Mouse (Mus musculus): ENCODE data around the gene Ifi27.
"Not testable (repeated sequence)": the region's sequence is repeated elsewhere in the genome, so short reads cannot be mapped to it uniquely, and the experiment has no call there.

Ifi27 gene

GRCm38 (mm10) chr12:103433986-103434731 lies at the start of gene Ifi27:
TSS of gene Ifi27 (plus strand) at chr12:103434211.
- no peak for DNase-seq (ENCODE audit: low spot score in 2 of 2)

GRCm38 (mm10) chr12:103388505-103389347 lies 45.3 kb upstream of the Ifi27 start, which contains the start of gene Otub2:
TSS of gene Otub2 (plus strand) at chr12:103388682.
- peak; percentile 94 to 98 for DNase-seq (ENCODE audit: low spot score in 2 of 2)

DNA sequence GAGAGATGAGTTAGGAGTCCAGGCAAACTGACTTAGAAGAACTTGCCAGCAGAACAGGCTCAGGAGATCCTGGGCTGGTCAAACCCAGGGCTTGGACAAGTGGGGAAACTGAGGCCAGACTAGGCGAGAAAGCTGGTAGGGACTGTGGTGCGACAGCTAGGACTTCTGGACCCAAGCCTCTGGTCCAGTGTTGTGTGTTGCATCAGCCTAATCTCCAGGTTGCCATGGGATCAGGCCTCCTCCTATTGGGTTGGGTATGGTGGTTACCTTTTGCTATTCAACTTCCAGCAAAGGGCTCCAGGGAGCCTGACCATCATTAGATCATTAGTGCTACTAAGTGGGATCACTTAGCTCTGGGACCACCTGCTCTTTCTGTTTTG lies 44.7 kb upstream of the Ifi27 start:
- DNase-seq (ENCODE audit: low spot score in 2 of 2): no peak

- no peak for DNase-seq (ENCODE audit: low spot score in 2 of 2)
Measured at GRCm38 (mm10) chr12:103389982-103390381, 44.0 kb upstream of the Ifi27 start.

- DNase-seq (ENCODE audit: low spot score in 2 of 2): no peak
Measured at GRCm38 (mm10) chr12:103391098-103391497, 42.9 kb upstream of the Ifi27 start.

- DNase-seq (ENCODE audit: low spot score in 2 of 2): no peak
Measured at GRCm38 (mm10) chr12:103393528-103393927, 40.5 kb upstream of the Ifi27 start.

DNA sequence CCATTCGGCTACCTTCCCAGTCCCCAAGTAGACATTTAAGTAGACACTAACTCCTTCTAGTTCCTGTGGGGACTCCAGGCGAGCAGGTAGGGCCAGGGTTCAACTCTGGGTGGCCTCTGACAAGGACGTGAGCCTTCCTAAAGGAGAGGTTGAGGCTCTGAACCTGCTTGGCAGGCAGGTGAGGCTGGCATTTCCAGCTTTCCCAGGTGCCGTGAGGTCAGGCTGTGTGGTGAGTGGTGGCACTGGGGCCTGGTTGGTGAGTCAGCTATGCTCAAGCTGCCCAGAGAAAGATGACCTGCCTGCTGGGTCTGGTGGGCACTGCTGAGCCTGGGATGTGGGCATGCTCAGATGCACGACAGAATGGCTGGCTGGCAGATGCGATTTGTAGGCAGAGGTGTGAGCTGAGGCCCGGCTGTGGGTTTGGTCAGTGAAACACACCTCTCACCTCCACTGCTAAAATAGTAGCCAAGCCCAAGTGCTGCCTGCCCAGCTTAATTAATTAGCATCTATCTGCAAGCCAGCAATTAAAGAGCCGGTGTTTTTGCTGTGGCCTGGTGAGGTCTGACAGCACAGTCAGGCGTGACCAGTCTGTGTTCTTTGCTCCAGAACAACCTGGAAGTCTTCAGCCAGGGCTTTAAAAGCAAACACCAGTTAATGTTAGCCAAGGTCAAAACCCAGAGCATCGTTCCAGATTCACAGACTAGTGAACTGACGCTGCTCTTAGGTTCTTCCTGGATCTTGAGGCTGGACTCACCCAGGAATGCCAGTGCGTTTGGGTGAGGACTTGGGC lies 38.3 kb upstream of the Ifi27 start:
- DNase-seq (ENCODE audit: low spot score in 2 of 2): no peak

DNA sequence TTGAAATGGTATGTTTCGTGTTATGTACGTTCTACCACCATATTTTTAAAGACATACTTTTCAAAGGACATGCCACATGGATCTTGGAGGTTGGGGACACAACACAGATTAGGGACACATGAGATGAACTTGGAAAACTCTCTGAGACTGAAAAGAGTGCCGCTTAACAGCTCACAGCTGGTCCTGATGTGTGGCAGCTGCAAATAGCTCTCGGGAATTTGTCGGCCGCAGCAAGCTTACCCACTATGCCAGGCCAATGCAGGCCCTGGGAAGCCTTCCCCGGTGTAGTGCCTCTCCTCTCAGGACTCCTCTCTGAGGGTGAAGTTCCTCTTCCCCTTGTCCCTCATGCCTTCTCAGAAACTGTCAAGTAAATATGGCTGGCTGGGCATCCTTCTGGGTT lies 37.3 kb upstream of the Ifi27 start:
- DNase-seq (ENCODE audit: low spot score in 2 of 2): no peak

- no peak for DNase-seq (ENCODE audit: low spot score in 2 of 2)
Measured at GRCm38 (mm10) chr12:103404131-103404530, 29.9 kb upstream of the Ifi27 start.

DNA sequence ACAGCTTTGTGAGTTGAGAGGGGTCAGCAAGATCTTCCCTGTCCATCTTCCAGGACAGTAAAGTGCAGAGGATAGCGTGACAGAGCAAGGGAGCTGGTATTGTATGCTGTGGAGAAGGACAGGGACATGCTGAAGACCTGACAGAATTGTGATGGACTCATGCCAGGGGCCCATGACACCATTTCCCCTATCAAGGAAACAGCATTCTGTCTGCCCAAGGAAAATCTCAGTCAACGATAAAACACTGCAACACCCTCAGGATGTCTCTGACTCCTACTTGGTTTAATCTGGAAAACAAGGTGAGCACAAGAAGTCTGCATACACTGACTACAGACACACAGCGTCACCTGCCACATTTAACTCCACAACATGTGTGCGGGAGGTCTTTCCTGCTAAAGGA lies 26.3 kb upstream of the Ifi27 start, which contains the start of gene 9330161L09Rik:
9330161L09Rik (minus strand) TSS at position 101 of the 400 bp plus-strand sequence.
- DNase-seq (ENCODE audit: low spot score in 2 of 2): no peak

GRCm38 (mm10) chr12:103408144-103408543 lies 25.9 kb upstream of the Ifi27 start:
- no peak for DNase-seq (ENCODE audit: low spot score in 2 of 2)

DNA sequence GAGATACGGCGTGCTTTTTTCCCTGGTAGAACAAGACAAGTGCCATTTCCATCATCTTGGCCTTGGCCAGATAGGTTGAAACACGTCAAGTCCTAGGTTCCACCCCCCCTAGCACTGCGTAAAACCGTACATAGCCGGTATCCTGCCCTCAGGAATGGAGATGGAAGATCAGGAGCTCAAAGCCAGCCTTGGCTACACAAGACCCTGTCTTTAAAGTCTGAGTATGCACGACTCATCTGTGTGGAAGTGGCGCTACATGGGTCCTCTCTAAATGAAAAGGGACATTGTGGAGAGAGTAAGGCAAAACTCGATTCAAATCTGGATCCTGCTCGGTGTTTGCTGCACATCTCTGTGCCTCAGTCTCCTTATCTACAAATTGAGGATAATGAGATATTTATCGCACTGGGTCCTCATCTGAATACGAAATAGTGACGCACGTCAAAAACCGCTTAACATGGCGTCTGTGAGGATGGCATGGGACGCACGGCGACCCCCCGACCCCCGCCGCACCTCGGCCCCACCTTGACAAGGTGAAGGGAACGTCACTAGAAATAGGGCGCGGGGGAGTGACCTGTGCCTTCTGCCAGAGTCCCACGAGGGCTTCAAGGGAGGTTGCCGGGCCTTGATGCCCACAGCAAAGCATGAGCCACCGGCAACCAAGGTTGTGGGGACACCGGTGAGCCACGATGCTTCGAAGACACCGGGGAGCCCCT lies 8.8 kb upstream of the Ifi27 start:
- DNase-seq (ENCODE audit: low spot score in 2 of 2): no peak

- DNase-seq (ENCODE audit: low spot score in 2 of 2): peak; percentile 97 to 98
Measured at GRCm38 (mm10) chr12:103425729-103426470, 8.1 kb upstream of the Ifi27 start, which contains the start of gene Ddx24. TSS of gene Ddx24 (minus strand) at chr12:103425830.

DNA sequence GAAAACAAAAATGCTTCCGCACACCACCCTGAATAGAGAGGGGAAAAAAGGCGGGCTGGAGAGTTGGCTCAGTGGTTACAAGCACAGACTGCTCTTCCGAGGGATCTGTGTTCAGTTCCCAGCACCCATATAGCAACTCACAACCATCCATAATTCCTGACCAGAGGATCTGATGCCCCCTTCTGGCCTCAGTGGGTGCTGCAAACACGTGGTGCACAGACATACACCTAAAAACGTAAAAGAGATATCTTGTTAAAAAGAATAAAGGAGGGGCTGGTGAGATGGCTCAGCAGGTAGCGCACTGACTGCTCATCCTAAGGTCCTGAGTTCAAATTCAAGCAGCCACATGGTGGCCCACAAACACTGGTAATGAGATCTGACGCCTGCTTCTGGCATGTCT lies 7.3 kb upstream of the Ifi27 start:
- no peak for DNase-seq (ENCODE audit: low spot score in 2 of 2)

- DNase-seq (ENCODE audit: low spot score in 2 of 2): no peak
Measured at GRCm38 (mm10) chr12:103433430-103433829, 581 bp upstream of the Ifi27 start.

DNA sequence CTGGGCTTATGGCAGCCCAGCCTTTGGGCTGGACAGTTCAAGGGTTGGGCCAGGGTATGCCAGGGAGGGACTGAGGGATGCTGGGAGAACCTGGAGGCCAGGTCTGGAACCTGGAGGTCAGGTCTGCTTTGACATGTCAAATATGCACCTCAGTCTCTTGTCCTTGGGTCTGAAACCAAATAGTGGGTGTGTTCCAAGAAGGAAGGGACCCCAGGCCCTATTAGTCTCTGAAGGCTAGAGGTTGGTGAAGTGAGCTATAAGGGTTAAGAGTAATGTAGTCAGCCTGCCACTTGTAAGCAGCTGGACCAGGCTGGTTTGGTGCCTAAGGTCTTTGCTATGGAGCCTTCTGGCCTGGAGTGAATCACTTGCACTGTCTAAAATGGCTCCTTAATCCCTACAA lies 850 bp downstream of the Ifi27 start:
- no peak for DNase-seq (ENCODE audit: low spot score in 2 of 2)

GRCm38 (mm10) chr12:103437601-103438000 lies 3.6 kb downstream of the Ifi27 start:
- no peak for DNase-seq (ENCODE audit: low spot score in 2 of 2)

GRCm38 (mm10) chr12:103443524-103443923 lies 9.5 kb downstream of the Ifi27 start, which contains the start of gene Ifi27l2a:
TSS of gene Ifi27l2a (minus strand) at chr12:103443680.
- no peak for DNase-seq (ENCODE audit: low spot score in 2 of 2)

GRCm38 (mm10) chr12:103444261-103444660 lies 10.2 kb downstream of the Ifi27 start:
- DNase-seq (ENCODE audit: low spot score in 2 of 2): not testable (repeated sequence)

DNA sequence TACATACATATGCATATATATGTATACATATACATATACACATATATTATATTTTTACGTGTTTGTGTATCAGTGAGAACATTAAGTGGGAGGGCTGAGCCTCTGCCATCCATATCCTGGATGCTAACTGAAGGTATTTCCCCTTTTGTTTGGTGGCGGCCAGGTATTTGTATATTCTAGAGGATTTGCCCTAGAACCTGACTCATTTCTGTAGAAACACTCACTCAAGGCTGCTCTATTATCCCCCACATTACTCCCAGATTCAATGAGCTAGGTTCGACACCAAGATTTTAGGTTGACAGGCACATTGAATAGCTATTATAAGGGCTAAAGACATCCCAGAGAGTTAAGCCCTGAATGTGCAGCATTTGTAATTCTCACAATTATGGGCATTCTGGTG lies 11.0 kb downstream of the Ifi27 start:
- no peak for DNase-seq (ENCODE audit: low spot score in 2 of 2)

Measured in frontal cortex, postnatal 10 days (tissue).